ENCODE assay signal across 22 mouse cellular contexts in genomic region chr11:22839456-22839855, GRCm38 (mm10). TPM values are rescaled to one million over a fixed set of nuclear protein-coding genes. Genes with fewer than 3 reads are reported as not detected.
DNase-seq lines count a peak whose midpoint lies in the region; ATAC-seq and TF ChIP-seq lines count a peak whose summit lies in the region.
"Had no signal": no experiment of that assay in that cellular context is flagged by ENCODE, and none has a peak within 500 bp of the region (broad histone marks: within the 10 kb centered on the region; RNA-seq: fewer than 3 reads in every experiment).

No protein-coding gene starts in this region.

- no peak for TF ChIP-seq POLR2A in thymus, adult 2 months (IDR thresholded peaks at IDR 0.05; ENCODE audit: control insufficient read depth, extremely low read depth, insufficient read depth, low read length, poor library complexity)

- ATAC-seq in CD4-positive, CD25-positive, alpha-beta regulatory T cell, adult 4 months: no peak
- no peak for ATAC-seq in kidney, embryonic 14.5 days (ENCODE audit: low FRiP score, low TSS enrichment)
- no peak for ATAC-seq in midbrain, embryonic 16.5 days
- ATAC-seq: forebrain, embryonic 14.5 days had no signal

- H3K4me1 ChIP-seq in kidney, embryonic 14.5 days (ENCODE audit: control insufficient read depth, insufficient read depth, low read length): peaks cover 4% of the 10 kb centered on the region; the same call in 1 of the 2 replicates
- peaks cover 44% of the 10 kb centered on the region for H3K4me1 ChIP-seq in thymus, adult 2 months (replicated peaks; ENCODE audit: control insufficient read depth, insufficient read depth, low read length)
- no peaks in the 10 kb centered on the region for H3K4me1 ChIP-seq in midbrain, embryonic 16.5 days (ENCODE audit: control insufficient read depth, insufficient read depth, low read length)
- H3K4me1 ChIP-seq: embryonic facial prominence, embryonic 15.5 days; forebrain, embryonic 10.5 days; hindbrain, embryonic 10.5 days had no signal

- no peaks in the 10 kb centered on the region for H3K9me3 ChIP-seq in kidney, embryonic 14.5 days (ENCODE audit: control insufficient read depth, low read length)
- H3K9me3 ChIP-seq in midbrain, embryonic 16.5 days (replicated peaks; ENCODE audit: control insufficient read depth, low read length, poor library complexity, severe bottlenecking): no peaks in the 10 kb centered on the region
- H3K9me3 ChIP-seq: embryonic facial prominence, embryonic 15.5 days; forebrain, embryonic 10.5 days; G1E; heart, embryonic 12.5 days; hindbrain, embryonic 10.5 days had no signal

- no peak for TF ChIP-seq CTCF in thymus, adult 2 months (IDR thresholded peaks at IDR 0.05; ENCODE audit: borderline replicate concordance, control insufficient read depth, extremely low read depth, insufficient read depth, low read length, poor library complexity)

- no peak overlapping the region for H3K27ac ChIP-seq in kidney, embryonic 14.5 days (ENCODE audit: low read depth, low read length)
- H3K27ac ChIP-seq in thymus, adult 2 months (ENCODE audit: control insufficient read depth, insufficient read depth, low read length): peak overlapping the region; percentile 2; the same call in 1 of the 2 replicates
- no peak overlapping the region for H3K27ac ChIP-seq in midbrain, embryonic 16.5 days (ENCODE audit: low read length)
- H3K27ac ChIP-seq: embryonic facial prominence, embryonic 15.5 days; forebrain, embryonic 10.5 days; gastrocnemius, adult 2 months; hindbrain, embryonic 10.5 days; hindbrain, embryonic 14.5 days had no signal

- H3K36me3 ChIP-seq in kidney, embryonic 14.5 days (ENCODE audit: control insufficient read depth, insufficient read depth, low read length): 0 out of 2 replicates have a peak, but pooled peaks cover 4% of the 10 kb centered on the region
- peaks cover 20% of the 10 kb centered on the region for H3K36me3 ChIP-seq in thymus, adult 2 months (ENCODE audit: control insufficient read depth, insufficient read depth, low read length)
- no peaks in the 10 kb centered on the region for H3K36me3 ChIP-seq in midbrain, embryonic 16.5 days (ENCODE audit: control insufficient read depth, insufficient read depth, low read length)
- H3K36me3 ChIP-seq: embryonic facial prominence, embryonic 15.5 days; forebrain, embryonic 10.5 days; heart, embryonic 12.5 days; hindbrain, embryonic 10.5 days had no signal

- 76% methylated on average over 3 of the region's 3 CpGs for WGBS in kidney, embryonic 14.5 days
- WGBS in thymus, adult 2 months: 41% methylated on average over 3 of the region's 3 CpGs
- WGBS in midbrain, embryonic 16.5 days: 59% methylated on average over 3 of the region's 3 CpGs

- H3K4me2 ChIP-seq in kidney, embryonic 14.5 days (replicated peaks; ENCODE audit: low read depth, low read length): no peak overlapping the region
- H3K4me2 ChIP-seq in midbrain, embryonic 16.5 days (ENCODE audit: low read length): no peak overlapping the region
- H3K4me2 ChIP-seq: embryonic facial prominence, embryonic 15.5 days; heart, embryonic 12.5 days; hindbrain, embryonic 14.5 days had no signal

- no peak overlapping the region for H3K4me3 ChIP-seq in kidney, embryonic 14.5 days (ENCODE audit: low read length)
- no peak overlapping the region for H3K4me3 ChIP-seq in thymus, adult 2 months (ENCODE audit: control insufficient read depth, insufficient read depth, low read length)
- no peak overlapping the region for H3K4me3 ChIP-seq in midbrain, embryonic 16.5 days (ENCODE audit: low read depth, low read length)
- H3K4me3 ChIP-seq: embryonic facial prominence, embryonic 15.5 days; erythroblast, embryonic 14.5 days; forebrain, embryonic 10.5 days; gastrocnemius, adult 2 months; heart, embryonic 12.5 days; hindbrain, embryonic 10.5 days had no signal

- H3K27me3 ChIP-seq in kidney, embryonic 14.5 days (ENCODE audit: control insufficient read depth, insufficient read depth, low read length): no peaks in the 10 kb centered on the region
- no peaks in the 10 kb centered on the region for H3K27me3 ChIP-seq in thymus, adult 2 months (ENCODE audit: control insufficient read depth, insufficient read depth, low read length)
- H3K27me3 ChIP-seq in midbrain, embryonic 16.5 days (ENCODE audit: control insufficient read depth, insufficient read depth, low read depth, low read length): no peaks in the 10 kb centered on the region
- H3K27me3 ChIP-seq: embryonic facial prominence, embryonic 15.5 days; heart, embryonic 12.5 days had no signal

- DNase-seq in CD4-positive, CD25-positive, alpha-beta regulatory T cell, adult 2 months (ENCODE audit: low read depth, low spot score): peak; percentile 48
- no peak for DNase-seq in kidney, adult 8-10 months
- no peak for DNase-seq in thymus, adult 2 months
- no peak for DNase-seq in thymus, postnatal 25 days
- DNase-seq: adrenal gland, postnatal 36 days; cerebellum, adult 11 months; cerebellum, adult 8-10 months; cerebellum, postnatal 14 days; embryo, embryonic 11 days; gastrocnemius, adult 2 months; gastrocnemius, postnatal 25 days had no signal

- H3K9ac ChIP-seq in kidney, embryonic 14.5 days (ENCODE audit: low read depth, low read length): 0 out of 2 replicates have a peak overlapping the region, but pooled peaks have one; percentile 18
- H3K9ac ChIP-seq in midbrain, embryonic 16.5 days (ENCODE audit: low read depth, low read length): no peak overlapping the region
- H3K9ac ChIP-seq: embryonic facial prominence, embryonic 15.5 days; heart, embryonic 12.5 days; hindbrain, embryonic 14.5 days had no signal

RNA-seq across cellular contexts. Expression of gene B3gnt2, which starts 21.3 kb away (rescaled TPM):
- 10 to 100 TPM in 1 of 2 experiments, 1 to 10 TPM in 1; 7.0 to 16.4 TPM for polyA plus RNA-seq in CD4-positive, CD25-positive, alpha-beta regulatory T cell, adult 4 months (2017; shearing (Covaris generic))
- polyA plus RNA-seq in kidney, embryonic 14.5 days (2014; fragmentation: Nextera tagmentation; extraction: Ambion mirVana): 4.6 and 9.1 TPM in 2 replicates
- polyA plus RNA-seq in thymus, adult 2 months (2012; rRNA removed): 35.4 and 41.4 TPM in 2 replicates
- polyA plus RNA-seq in midbrain, embryonic 16.5 days (2015; fragmentation: Nextera tagmentation; extraction: Ambion mirVana): 1.6 and 3.5 TPM in 2 replicates
